Mouse (Mus musculus) forebrain, embryonic 12.5 days (tissue): ENCODE data around the gene Cdc42bpa. TPM values are rescaled to one million over a fixed set of nuclear protein-coding genes. Genes with fewer than 3 reads are reported as not detected.

Experiments
- ATAC-seq: fragments of 200-750 bp; cut with Nextera tagmentation; 2 replicates; pipeline ENCODE4 v1.8.0; 2017; ENCODE audit warnings: moderate TSS enrichment; ENCODE audit not compliant: low FRiP score
- H3K27ac ChIP-seq: fragments of 300-500 bp; sonication (generic); 2 replicates; pipeline ENCODE4 v1.5.1; 2016; ENCODE audit warnings: mild to moderate bottlenecking
- H3K27me3 ChIP-seq: fragments of 300-500 bp; sonication (generic); 2 replicates; pipeline ENCODE4 v1.6.1; 2016; ENCODE audit warnings: mild to moderate bottlenecking
- H3K36me3 ChIP-seq: fragments of 300-500 bp; sonication (generic); replicated peaks from 2 replicates; pipeline ENCODE4 v1.6.1; 2016; ENCODE audit warnings: mild to moderate bottlenecking
- H3K4me1 ChIP-seq: fragments of 300-500 bp; sonication (generic); 2 replicates; pipeline ENCODE4 v1.6.1; 2016
- H3K4me2 ChIP-seq: fragments of 300-500 bp; sonication (generic); 2 replicates; pipeline ENCODE4 v1.6.1; 2016; ENCODE audit warnings: mild to moderate bottlenecking, moderate library complexity
- H3K4me3 ChIP-seq: fragments of 300-500 bp; sonication (generic); replicated peaks from 2 replicates; pipeline ENCODE4 v1.5.1; 2016; ENCODE audit warnings: mild to moderate bottlenecking
- H3K9ac ChIP-seq: fragments of 300-500 bp; sonication (generic); 2 replicates; pipeline ENCODE4 v1.6.1; 2016; ENCODE audit warnings: mild to moderate bottlenecking
- H3K9me3 ChIP-seq: fragments of 300-500 bp; sonication (generic); 2 replicates; pipeline ENCODE4 v1.6.1; 2016
- WGBS: fragments of 180-500 bp; shearing (Covaris S2); methylation state at CpG from one replicate; pipeline ENCODE4 v1.1.7; 2016; 5-methylcytosine and 5-hydroxymethylcytosine counted together
- polyA plus RNA-seq: library from polyadenylated mRNA; unstranded; fragments of >200 nt; fragmentation: Nextera tagmentation; extraction: Ambion mirVana; gene quantifications from 2 replicates; pipeline ENCODE4 v1.2.1, GENCODE M21; 2016

Gene Cdc42bpa
- polyA plus RNA-seq, 1 experiment from 2014 or later = 24.0 TPM

DNA sequence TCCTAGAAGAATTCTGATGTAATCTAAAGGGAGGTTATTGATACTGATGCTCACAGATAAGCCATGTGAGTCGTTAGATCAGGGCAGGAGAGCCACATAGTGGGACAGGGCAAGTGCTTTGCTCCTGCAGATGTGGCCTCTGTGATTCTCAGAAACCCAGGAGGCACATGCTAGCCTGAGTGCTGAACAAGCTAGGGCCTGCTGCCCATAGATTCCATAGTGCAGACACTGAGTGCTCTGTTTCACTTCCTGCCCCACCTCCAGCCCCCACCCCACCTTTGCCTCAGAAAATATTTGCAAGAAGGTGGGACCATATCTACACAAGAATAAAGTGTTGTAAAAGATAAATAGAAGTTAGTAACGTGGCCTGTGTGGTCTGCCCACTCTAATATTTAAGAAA lies 198.4 kb downstream of the Cdc42bpa start:
- H3K4me2 ChIP-seq = no peak overlapping the region
- no peak for ATAC-seq
- H3K36me3 ChIP-seq = peaks cover 27% of the 10 kb centered on the region
- H3K27ac ChIP-seq = no peak overlapping the region
- no peaks in the 10 kb centered on the region for H3K4me1 ChIP-seq
- WGBS = 80% methylated on average over 2 of the region's 2 CpGs
- H3K9me3 ChIP-seq = no peaks in the 10 kb centered on the region
- no peak overlapping the region for H3K9ac ChIP-seq
- no peak overlapping the region for H3K4me3 ChIP-seq
- H3K27me3 ChIP-seq = no peaks in the 10 kb centered on the region

DNA sequence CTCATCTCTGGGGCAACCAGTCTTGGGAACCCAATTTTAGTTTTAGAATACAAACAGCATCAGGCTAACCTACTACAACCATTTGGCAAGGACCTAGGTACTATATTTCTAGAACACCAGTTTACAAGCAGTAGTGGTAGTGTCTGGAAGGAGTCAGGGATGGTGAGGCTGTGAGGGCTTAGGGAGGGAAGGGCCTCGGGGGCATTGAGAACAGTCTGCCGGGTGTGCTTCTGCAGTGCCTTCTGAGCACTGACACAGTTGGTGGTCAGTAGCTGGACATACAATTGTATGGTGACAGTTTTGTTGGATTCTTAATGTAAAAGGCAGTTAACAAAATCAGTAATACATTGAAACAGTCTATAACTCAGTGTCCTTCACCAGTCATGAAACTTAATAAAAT lies 200.3 kb downstream of the Cdc42bpa start:
- H3K9me3 ChIP-seq = no peaks in the 10 kb centered on the region
- no peak overlapping the region for H3K27ac ChIP-seq
- H3K9ac ChIP-seq = no peak overlapping the region
- no peaks in the 10 kb centered on the region for H3K4me1 ChIP-seq
- WGBS = 81% methylated on average over 2 of the region's 2 CpGs
- no peak overlapping the region for H3K4me3 ChIP-seq
- no peak overlapping the region for H3K4me2 ChIP-seq
- no peak for ATAC-seq
- H3K36me3 ChIP-seq = peaks cover 30% of the 10 kb centered on the region
- no peaks in the 10 kb centered on the region for H3K27me3 ChIP-seq

DNA sequence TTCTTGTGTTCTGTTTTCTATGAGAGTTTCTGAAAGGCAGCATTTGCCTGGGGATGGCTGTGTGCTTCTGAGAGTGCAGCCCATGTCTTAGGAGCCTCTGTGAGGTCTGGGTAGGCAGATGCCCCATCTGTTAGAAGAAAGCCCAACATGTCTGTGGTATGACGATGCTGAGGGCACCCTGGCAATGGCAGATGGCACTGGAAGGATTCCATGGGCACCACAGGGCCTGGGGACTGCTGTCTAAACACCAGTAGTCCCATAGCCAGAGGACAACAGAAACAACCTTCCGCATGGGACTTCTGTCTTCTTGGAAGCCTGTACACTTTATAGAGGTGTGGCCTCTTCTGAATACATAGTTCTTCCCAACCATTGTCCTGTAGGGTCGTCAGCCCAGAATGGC lies 200.9 kb downstream of the Cdc42bpa start:
- Histone ChIP-seq H3K4me2 (no peak overlapping the region), H3K36me3 (peaks cover 32% of the 10 kb centered on the region), H3K27me3 (no peaks in the 10 kb centered on the region), H3K4me1 (no peaks in the 10 kb centered on the region), H3K4me3 (no peak overlapping the region), H3K27ac (no peak overlapping the region), H3K9me3 (no peaks in the 10 kb centered on the region), H3K9ac (no peak overlapping the region)
- 78% methylated on average over 3 of the region's 3 CpGs for WGBS
- ATAC-seq = no peak

DNA sequence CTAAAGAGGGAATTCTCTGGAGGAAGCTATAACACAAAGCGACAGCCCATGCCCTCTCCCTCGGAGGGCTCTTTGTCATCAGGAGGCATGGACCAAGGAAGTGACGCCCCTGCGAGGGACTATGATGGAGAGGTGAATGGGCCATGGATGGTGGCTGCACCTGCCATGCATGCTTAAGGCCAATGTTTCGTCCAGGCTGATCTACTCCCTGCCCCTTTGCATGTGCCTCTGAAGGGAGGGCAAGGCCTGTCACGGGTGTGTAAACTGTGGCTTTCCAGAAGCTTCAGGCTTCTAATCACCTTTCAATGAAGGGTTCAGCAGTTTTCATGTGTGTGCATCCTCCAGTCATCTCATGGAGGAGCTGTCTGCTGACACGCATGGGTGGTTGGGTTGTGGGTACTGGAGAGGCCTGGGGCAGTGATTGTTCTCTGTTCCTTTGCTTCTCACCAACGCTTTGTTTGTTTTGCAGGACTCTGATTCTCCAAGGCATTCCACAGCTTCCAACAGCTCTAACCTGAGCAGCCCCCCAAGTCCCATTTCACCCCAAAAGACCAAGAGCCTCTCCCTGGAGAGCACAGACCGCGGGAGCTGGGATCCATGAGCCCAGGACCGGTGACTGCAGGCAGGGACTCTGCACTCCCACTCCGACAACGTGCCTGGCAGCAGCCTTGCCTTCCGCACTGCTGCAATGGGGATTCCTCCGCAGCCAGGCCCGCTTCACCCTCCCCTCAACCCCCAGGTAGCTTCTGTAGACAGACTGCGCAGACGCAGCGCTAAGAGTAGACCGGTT lies 201.5 kb downstream of the Cdc42bpa start:
- WGBS = 90% methylated on average over 20 of the region's 20 CpGs
- ATAC-seq = no peak
- no peak overlapping the region for H3K9ac ChIP-seq
- H3K9me3 ChIP-seq = no peaks in the 10 kb centered on the region
- H3K27ac ChIP-seq = no peak overlapping the region
- H3K4me2 ChIP-seq = no peak overlapping the region
- peaks cover 33% of the 10 kb centered on the region for H3K36me3 ChIP-seq
- no peak overlapping the region for H3K4me3 ChIP-seq
- H3K4me1 ChIP-seq = no peaks in the 10 kb centered on the region
- H3K27me3 ChIP-seq = no peaks in the 10 kb centered on the region

DNA sequence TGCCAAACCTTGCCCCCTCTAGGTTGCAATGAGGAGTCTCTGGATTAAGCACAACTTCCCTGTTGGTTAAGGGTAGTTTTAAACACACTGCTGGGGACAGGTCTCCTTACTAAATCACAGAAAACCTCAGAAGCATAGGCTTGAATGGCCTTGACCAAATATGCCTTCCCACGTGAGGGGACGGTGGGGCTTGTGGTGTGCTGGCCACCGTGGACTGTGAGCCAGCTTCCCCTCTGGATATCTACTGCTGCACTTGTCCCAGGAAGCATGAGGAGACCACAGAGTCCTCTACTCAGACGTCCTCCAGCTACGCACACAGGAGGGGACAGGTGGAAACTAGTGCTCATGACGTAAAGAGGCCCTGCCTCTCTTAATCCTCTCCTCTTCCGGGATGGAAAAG lies 202.7 kb downstream of the Cdc42bpa start:
- H3K9me3 ChIP-seq = no peaks in the 10 kb centered on the region
- H3K9ac ChIP-seq = no peak overlapping the region
- no peak overlapping the region for H3K27ac ChIP-seq
- no peak overlapping the region for H3K4me2 ChIP-seq
- H3K36me3 ChIP-seq = peaks cover 33% of the 10 kb centered on the region
- 89% methylated on average over 7 of the region's 7 CpGs for WGBS
- no peak overlapping the region for H3K4me3 ChIP-seq
- no peak for ATAC-seq
- no peaks in the 10 kb centered on the region for H3K27me3 ChIP-seq
- no peaks in the 10 kb centered on the region for H3K4me1 ChIP-seq

DNA sequence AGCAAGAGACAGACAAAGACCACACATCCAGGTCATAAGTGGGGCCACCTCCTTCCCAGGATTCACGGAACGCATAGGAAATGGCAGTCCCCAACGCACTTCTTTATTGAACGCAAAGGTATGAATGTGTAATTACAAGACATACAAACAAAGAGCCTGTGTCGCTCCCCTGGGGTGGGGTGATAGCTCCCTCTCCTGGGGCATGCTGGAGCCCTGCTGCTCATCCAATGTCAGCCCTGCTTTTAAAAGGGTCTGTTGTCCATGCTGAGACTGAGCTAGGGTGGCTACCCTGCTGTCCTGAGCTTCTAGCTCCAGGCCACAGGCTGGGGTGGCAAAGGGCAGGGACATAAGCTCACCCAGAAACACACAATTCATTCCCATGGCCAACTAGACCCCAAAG lies 206.3 kb downstream of the Cdc42bpa start:
- Histone ChIP-seq H3K4me2 (no peak overlapping the region), H3K9me3 (no peaks in the 10 kb centered on the region), H3K4me3 (no peak overlapping the region), H3K4me1 (no peaks in the 10 kb centered on the region), H3K36me3 (peaks cover 28% of the 10 kb centered on the region), H3K27me3 (no peaks in the 10 kb centered on the region), H3K27ac (no peak overlapping the region), H3K9ac (no peak overlapping the region)
- WGBS = 87% methylated on average over 5 of the region's 5 CpGs
- ATAC-seq = no peak

DNA sequence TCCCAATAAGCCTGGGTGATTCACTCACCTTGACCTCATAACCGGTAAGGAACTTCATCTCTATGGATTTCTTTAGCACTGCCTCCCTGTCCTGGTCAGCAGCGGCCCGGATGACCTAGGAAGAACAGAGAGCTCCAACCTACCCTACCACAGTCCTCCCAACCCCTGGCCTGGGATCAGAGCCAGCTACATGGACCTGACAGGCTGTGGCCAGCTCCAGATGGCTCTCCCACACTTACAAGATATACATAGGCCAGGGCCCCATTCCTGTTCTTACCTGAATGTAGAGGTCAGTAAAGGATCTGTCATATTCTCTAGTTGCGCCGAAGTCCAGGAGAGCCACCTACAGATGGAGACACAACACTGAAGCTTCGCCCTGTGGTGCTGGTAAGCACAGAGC lies 208.0 kb downstream of the Cdc42bpa start:
- WGBS = 96% methylated on average over 6 of the region's 6 CpGs
- no peak overlapping the region for H3K27ac ChIP-seq
- H3K4me2 ChIP-seq = no peak overlapping the region
- H3K9me3 ChIP-seq = no peaks in the 10 kb centered on the region
- H3K9ac ChIP-seq = no peak overlapping the region
- no peaks in the 10 kb centered on the region for H3K4me1 ChIP-seq
- H3K27me3 ChIP-seq = no peaks in the 10 kb centered on the region
- no peak for ATAC-seq
- H3K4me3 ChIP-seq = no peak overlapping the region
- peaks cover 12% of the 10 kb centered on the region; the same call in 1 of the 2 replicates for H3K36me3 ChIP-seq

DNA sequence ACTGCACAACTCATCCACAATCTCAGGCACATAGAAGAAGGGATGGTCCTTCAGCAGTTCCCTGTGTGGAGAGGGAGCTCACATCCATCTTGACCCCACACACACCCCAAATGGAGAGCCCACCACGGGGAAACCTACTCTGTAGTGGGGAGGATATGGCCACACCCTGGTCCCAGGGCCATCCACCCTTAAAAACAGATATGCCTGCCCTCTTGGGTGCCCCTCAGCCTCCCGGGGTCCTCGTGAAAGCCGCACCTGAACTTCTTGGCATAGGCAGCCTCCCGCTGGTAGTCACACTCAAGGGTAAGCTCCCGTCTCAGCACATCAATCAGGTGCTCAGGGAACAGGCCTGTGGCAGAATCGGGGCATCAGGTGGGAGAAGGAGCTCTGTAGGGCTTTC lies 208.9 kb downstream of the Cdc42bpa start:
- no peak for ATAC-seq
- Histone ChIP-seq H3K4me2 (no peak overlapping the region), H3K27me3 (no peaks in the 10 kb centered on the region), H3K9ac (no peak overlapping the region), H3K9me3 (no peaks in the 10 kb centered on the region), H3K4me3 (no peak overlapping the region), H3K36me3 (peaks cover 10% of the 10 kb centered on the region; the same call in 1 of the 2 replicates), H3K27ac (no peak overlapping the region), H3K4me1 (no peaks in the 10 kb centered on the region)
- 92% methylated on average over 7 of the region's 7 CpGs for WGBS

DNA sequence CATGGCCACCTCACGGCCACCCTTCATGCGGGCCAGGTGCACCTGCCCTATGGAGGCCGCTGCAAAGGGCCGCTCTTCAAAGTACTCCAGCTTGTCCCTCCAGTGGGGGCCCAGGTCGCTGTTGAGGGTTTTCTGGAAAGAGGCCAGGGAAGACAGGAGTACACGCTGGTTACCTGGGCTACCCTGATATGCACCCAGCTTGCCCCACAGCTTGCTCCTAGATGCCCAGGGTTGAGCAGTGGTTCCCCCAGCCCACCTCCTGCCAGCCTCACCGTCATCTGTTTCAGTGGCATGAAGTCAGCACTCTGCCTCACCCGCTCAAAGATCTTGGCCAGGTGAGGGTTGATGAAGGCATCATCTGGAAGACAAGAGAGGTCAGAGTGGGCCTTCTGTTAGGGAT lies 209.8 kb downstream of the Cdc42bpa start:
- Histone ChIP-seq H3K36me3 (peaks cover 6% of the 10 kb centered on the region; the same call in 1 of the 2 replicates), H3K4me2 (no peak overlapping the region), H3K27ac (no peak overlapping the region), H3K4me3 (no peak overlapping the region), H3K9ac (no peak overlapping the region), H3K9me3 (no peaks in the 10 kb centered on the region), H3K4me1 (no peaks in the 10 kb centered on the region), H3K27me3 (no peaks in the 10 kb centered on the region)
- 95% methylated on average over 8 of the region's 8 CpGs for WGBS
- no peak for ATAC-seq

DNA sequence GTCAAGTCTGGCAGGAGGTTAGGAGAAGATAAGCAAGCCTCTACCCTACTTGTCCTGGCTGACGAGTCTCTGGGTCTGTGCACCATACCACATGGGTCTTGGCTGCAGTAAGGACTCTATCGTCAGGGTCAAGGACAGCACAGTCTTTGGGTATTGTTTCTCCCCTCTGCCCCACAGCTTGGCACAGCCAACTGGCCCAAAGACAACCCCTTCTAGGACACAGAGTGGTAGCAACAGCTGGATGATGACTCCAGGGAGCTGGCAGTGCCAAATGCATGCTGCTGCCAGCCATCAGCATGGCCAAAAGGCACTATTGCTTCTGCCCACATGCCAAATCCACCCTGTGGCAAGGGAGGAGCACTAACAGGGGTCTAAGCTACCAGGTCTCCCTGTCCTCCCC lies 211.6 kb downstream of the Cdc42bpa start:
- H3K4me2 ChIP-seq = no peak overlapping the region
- H3K9ac ChIP-seq = no peak overlapping the region
- H3K9me3 ChIP-seq = no peaks in the 10 kb centered on the region
- H3K27me3 ChIP-seq = no peaks in the 10 kb centered on the region
- no peak overlapping the region for H3K27ac ChIP-seq
- WGBS = 82% methylated on average over 2 of the region's 2 CpGs
- ATAC-seq = no peak
- H3K4me1 ChIP-seq = no peaks in the 10 kb centered on the region
- no peaks in the 10 kb centered on the region for H3K36me3 ChIP-seq
- no peak overlapping the region for H3K4me3 ChIP-seq

DNA sequence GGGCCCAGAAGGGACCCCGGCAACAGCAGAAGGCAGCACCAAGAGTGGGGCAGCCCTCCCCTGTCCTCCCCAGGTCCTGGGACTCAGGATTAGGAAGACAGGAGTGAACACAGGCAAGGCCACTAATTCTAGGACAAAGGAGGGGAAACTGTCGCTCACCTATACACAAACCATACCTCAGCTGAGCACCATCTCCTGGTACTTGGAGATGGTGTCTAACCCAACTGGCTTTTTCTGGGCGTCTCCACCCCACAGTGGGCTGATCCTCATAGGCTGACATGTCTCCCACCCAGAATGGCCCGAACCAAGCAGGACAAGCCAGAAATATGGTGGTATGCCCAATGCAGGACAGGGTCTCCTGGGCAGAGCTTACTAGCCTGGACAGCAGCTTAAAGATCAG lies 212.3 kb downstream of the Cdc42bpa start:
- Histone ChIP-seq H3K27me3 (no peaks in the 10 kb centered on the region), H3K9me3 (no peaks in the 10 kb centered on the region), H3K36me3 (no peaks in the 10 kb centered on the region), H3K4me2 (no peak overlapping the region), H3K4me3 (no peak overlapping the region), H3K4me1 (no peaks in the 10 kb centered on the region), H3K27ac (no peak overlapping the region), H3K9ac (no peak overlapping the region)
- ATAC-seq = no peak
- WGBS = 89% methylated on average over 4 of the region's 4 CpGs

DNA sequence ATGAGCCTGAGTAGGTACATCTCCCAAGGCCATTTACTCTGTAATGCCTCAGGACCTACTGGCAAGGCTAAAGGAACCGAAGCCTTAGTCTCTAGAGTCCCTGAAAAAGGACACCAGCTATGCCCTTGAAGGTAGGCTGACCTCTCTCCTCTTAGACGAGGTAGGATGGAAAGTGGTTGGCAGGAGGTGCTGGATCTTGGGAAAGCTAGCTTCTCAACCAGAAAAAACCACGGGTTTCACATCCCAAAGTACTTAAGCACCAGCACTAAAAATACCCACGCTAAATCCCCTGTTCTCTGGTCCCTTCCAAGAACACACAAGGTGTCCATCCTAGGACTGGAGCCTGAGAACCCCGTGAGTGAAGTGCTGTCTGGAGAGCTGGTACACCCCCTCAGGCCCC lies 212.7 kb downstream of the Cdc42bpa start:
- no peaks in the 10 kb centered on the region for H3K4me1 ChIP-seq
- no peaks in the 10 kb centered on the region for H3K36me3 ChIP-seq
- no peak overlapping the region for H3K4me3 ChIP-seq
- H3K4me2 ChIP-seq = no peak overlapping the region
- no peak for ATAC-seq
- H3K27ac ChIP-seq = no peak overlapping the region
- no peaks in the 10 kb centered on the region for H3K27me3 ChIP-seq
- 75% methylated on average over 5 of the region's 5 CpGs for WGBS
- no peak overlapping the region for H3K9ac ChIP-seq
- H3K9me3 ChIP-seq = no peaks in the 10 kb centered on the region

DNA sequence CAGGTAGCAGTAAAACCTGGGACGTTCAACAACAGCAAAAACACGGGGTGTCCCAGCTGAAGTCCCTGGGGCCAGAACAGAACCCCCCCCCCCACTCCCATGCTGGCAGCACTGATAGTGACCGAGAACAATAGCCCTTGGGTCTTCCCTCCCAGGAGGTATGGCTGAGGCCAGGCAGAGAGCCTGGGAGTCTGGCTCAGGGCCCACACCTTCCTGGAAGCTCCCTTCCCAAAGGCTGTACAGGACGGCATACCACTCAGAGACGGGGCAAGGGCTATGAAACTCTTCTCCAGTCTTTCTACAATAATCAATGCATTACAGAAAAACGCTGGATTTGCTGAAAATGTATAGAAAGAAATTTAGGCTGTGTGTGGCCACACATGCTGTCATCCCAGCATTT lies 214.4 kb downstream of the Cdc42bpa start:
- 62% methylated on average over 6 of the region's 6 CpGs for WGBS
- Histone ChIP-seq H3K4me1 (no peaks in the 10 kb centered on the region), H3K9ac (no peak overlapping the region), H3K27me3 (no peaks in the 10 kb centered on the region), H3K9me3 (no peaks in the 10 kb centered on the region), H3K4me3 (no peak overlapping the region), H3K4me2 (no peak overlapping the region), H3K36me3 (no peaks in the 10 kb centered on the region), H3K27ac (no peak overlapping the region)
- no peak for ATAC-seq
